Mouse (Mus musculus) kidney, adult 9 months (tissue): ENCODE data around the gene Vps54.
"Not testable (repeated sequence)": the region's sequence is repeated elsewhere in the genome, so short reads cannot be mapped to it uniquely, and the experiment has no call there.

Source experiments
- DNase-seq: peaks from one replicate; pipeline ENCODE4 v3.0.0; 2022

The Vps54 gene

DNA sequence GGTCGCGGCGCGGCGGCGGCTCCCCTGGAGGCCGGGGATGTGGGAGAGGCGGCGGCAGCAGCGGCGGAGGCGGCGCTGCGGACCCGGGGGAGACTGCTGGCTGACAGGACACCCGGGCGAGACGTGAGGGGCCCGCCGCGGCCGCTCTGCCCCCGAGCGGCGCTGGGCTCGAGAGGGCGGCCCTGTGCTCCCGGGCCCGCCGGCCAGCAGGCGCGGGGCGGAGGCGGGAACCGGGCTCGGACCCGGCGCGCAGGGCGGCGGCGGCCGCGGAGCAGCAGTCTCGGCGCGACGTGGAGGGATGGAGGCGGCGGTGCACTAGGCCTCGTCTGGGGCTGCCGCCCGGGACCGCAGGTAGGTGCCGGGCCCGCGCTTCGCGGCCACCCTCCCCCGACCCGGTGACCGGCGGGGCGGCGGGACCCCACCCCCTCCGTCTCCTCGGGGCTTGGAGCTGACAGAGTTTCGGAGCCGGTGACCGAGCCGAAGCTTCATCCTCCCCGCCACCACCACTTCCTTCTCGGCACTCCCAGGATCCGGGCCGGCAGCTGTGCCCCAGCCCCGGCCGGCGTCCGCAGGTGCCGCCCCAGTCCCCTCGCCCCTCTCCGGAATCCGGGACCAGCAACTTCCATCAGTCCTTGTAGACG lies at the start of gene Vps54:
Gene Vps54 (plus strand): TSS at position 261 of the 641 bp plus-strand sequence.
- peak; percentile 48 for DNase-seq

DNA sequence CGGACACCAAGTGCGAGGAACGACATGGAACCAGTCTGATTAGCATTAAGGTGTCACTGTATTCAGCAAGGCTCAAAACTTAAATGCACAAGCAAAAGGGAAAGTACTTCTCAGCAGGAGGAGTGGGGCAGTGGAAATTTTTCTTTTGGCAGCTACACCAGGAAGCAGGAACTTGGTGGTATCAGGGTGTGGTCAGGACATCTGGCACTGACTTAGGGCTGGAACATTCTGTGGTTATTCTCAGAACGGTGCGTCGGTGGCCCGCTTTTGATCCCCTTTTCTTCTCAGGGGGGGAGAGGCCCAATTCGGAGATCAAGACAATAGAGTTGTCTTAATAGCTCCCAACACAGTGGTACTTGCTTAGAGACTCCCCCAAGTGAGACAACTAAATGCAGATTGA lies 47.3 kb upstream of the Vps54 start:
- not testable (repeated sequence) for DNase-seq

DNA sequence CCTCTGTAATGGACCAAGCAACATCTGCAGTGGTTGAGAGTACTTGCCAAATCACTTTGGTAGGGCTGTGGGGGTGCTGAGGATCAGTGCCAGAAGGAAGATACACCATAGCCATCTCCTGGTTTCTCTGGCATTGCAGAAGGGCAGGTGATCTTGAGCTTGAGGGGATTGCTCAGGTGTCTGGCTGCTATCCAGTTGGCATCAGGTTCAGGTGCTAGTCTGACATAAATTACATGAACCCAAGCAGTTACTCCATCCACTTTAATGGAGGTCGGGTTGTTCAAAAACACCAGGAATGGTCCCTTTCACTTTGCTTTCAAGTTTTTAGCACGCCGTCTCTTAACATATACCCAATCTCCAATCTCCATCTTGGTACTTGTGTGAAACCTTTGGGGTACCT lies 44.2 kb upstream of the Vps54 start:
- DNase-seq, result no peak

DNA sequence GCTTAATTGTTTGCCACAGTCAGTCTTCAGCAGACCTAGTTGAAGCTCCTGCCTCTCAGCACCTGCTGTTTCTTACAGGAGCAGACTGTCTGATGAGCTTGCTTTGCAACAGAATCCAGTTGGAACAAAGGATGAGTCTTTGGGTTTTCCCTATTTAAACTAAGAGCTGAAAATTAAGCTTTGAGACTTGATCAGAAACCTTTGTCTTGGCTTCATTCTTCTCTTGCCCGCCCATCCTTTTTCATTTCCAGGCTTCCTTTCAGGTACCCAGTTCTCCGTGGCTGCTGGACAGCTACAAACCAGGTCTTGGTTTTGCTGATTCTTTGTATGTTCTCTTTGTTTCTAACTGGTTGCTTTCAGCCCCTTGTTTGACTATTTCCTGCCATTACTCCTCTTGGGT lies 30.0 kb upstream of the Vps54 start:
- DNase-seq, result no peak

DNA sequence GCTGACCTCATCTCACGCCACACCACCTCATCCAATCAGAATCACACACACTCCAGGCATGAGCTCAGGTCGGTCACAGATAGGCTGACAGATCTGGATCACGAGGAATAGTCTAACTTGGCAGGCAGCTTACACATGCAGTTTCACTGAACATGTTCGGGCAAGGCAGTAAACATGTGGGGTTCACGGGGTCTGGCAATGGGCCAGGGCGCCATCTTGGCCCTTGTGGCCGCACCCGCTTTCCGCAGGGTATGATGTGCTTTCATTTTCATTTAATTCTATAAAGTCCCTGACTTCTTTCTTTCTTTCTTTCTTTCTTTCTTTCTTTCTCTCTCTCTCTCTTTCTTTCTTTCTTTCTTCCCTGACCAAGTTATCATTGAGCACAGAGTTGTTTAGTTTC lies 29.4 kb upstream of the Vps54 start:
- DNase-seq, result not testable (repeated sequence)

DNA sequence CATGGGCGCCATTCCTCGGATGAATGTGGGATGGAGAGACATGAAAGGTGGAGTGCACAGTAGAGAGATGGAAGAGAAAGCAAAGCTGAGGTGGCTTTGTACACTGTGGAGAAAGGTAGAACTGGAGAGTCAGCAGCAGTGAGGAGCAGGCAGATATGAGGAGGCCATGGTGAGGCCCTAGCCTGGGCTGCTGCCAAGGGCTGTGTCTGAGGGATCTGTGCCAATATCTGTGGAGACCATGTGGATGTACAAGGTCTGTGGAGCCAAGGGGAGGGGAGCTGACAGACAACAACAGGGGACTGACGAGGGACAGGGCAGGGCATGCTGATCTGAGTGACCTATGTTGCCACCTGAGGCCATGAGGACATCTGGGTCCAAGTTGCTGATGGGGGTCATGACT lies 21.7 kb upstream of the Vps54 start:
- DNase-seq, result no peak

DNA sequence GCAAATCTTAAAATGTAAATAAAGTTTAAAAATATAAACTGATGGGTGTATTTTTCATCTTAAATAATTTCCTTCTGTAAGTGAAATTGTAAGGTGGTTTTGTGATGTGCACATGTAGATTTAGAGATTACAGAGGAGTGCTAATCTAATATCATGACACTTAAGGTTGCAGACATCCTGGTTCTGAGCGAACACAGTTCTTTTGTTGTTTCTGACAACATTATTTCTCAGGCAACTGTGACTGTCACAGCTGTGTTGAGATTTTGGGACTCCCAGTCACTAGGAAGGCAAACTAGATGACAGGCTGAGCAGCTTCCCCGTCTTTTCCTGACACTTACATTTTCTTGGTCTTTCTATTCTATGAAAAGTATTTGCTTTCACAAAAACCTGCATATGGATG lies 19.8 kb upstream of the Vps54 start:
- no peak for DNase-seq

DNA sequence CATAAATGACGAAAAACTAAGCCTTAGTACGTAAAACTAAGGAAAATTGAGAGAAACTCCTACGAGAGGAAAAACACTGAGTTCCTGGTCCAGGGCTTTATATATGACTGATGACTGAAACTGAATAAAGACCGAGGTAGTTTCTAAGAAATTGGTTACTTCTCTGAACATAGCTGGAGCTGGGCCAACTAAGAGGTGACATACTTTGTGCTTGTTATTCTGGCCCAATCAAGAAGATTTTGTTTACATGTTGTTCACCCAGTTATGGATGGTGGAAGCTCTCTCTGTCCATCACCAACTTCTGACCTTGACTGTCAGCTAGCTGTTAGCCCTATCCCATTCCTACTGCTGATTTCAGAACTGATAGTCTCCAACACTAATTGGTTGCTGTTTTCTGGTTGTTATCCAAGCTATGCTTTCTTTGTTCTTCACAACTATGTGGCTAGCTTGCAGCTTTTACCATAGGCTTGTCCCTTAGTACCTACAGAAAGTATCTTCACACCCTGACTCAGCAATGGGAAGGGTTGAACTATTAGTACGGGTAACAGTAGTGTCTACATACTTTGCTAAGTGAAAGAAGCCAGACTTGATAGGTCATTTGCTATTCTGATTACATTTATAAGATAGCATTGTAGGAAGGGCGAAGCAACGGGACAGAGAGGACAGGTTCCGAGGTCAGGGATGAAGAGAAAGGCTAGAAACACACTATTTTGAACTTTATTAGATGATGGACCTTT lies 19.1 kb upstream of the Vps54 start:
- DNase-seq, result no peak

DNA sequence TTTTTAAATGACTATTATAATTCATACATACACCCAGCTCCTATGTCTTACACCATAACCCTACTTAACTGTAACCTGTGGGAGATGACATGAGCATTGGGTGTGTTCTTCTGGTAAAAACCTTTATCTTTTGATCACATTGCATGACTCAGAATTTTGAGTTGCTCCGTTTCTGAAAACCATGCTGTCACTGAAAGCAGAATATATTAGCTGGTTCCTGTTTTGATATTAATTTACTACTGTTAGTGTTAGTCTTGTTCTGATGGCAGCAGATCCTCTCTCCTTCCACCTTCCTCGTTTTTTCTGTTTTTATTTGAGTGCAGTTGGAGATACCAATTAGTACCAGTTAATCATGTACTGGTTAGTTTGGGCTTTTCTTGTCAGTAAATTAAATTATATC lies 18.3 kb upstream of the Vps54 start:
- no peak for DNase-seq

DNA sequence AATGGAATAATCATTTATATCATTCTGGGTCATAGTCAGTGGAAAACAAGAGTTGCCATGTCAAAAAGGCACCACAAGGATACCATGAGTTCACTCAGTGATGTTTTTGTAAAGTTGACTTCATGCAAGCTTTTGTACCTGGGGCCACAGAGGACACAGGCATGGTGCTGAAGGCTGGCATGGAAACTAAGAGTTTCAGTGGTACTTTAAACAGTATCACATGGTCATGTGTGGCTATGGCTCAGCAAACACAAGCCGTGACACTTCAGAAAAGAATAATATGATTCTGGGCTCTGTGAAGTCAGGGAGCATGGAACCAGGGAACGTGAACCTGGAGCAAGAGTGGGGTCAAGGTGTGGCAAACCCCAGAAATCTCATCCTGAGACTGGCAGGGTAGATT lies 17.7 kb upstream of the Vps54 start:
- DNase-seq, result no peak

DNA sequence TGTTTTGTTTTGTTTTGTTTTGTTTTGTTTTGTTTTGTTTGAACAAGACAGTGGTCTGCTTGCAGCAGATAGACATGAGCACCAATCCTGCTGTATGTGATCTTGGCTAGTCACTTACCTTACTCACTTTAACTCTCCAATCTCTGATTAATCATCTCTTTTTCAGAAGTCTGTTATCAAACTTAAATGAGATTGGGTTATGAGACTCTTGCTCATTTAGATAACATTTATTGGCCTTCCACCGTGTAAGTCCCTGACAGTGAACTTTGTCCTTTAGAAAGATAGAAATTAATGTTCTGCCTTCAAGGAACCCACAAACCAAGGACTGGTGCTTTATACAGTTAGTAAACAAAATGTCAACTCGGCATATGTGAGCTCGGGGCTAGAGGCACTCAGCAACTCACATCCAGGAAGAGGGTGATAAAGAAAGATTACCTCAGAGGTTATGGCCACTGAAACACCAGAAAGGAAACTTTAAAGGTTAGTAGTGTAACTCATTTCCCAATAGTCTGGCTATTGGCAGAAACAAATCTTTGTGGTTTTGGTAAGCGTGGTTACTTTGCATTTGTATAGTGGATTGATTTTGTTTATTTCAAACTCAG lies 16.4 kb upstream of the Vps54 start:
- DNase-seq, result no peak

DNA sequence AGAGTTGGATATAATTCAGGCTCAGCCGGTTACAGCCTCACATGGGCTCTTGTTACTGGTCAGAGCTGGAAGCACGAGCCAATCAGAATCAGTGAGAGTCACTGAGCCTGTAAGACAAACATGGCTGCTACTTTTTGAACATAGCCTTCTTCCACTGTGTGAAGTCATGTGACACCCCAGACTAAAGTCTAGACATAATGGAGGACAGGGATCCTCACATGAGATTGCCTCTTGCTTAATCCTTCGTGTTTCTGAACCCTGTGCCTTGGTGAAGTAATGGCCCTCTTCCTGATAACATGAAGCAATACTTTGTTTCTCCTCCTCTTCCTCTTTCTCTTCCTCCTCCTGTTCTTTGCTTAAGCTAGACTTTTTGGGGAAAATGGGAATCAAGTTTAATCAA lies 15.5 kb upstream of the Vps54 start:
- no peak for DNase-seq

DNA sequence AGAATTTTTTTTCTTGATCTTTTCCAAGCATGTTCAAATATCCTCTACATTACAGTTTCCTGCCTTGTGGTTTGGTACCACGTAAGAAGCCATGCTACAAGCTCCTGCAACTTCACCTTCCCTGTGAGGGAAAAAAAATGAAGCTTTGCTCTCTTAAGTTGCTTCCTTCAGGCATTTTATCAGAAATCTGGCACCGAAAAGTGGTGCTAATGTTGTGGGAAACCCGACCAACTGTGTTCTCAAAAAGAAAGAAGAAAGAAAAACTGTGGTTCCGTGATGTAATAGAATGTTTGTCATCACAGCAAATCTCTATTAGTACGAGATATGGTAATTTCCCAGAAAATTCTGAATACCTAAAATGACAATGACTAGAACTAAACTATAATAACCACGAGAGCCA lies 15.0 kb upstream of the Vps54 start:
- DNase-seq, result no peak

DNA sequence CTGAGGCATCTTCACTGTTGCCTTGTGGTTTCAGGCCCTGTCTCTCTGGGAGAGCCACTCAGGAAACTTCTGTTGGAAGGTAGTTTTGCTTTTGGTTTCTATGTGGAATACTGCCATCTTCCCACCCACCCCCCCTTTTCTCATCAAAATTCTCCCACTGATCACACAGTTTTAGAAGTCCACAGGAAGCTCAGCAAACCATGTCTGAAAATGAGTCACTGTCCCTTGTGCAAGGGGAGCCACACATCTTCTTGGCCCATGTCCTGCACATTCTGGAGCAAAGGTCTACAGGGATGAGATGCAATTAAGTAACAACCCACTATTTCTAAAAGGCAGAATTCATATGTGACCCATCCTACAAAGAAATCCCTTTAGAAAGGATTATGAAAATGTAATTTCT lies 14.6 kb upstream of the Vps54 start:
- DNase-seq, result no peak

DNA sequence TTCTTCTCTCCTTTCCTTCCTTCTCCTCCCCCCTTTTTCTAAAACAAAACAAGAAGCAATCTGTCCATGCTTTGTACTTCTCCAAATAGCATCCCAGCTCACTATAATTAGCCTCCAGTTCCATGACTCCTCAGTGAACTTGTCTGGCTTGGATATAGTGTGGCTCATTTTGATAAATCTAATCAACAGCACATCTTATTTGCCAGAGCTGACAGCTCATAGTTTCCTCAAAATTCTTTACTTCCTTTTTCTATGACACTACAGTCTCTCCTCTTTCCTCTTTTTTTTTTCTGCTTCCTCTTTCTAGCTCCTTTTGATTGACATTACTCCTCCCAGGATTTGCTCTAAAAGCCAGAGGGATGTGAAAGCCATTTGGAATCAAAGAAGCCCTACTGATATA lies 14.1 kb upstream of the Vps54 start:
- DNase-seq, result no peak

DNA sequence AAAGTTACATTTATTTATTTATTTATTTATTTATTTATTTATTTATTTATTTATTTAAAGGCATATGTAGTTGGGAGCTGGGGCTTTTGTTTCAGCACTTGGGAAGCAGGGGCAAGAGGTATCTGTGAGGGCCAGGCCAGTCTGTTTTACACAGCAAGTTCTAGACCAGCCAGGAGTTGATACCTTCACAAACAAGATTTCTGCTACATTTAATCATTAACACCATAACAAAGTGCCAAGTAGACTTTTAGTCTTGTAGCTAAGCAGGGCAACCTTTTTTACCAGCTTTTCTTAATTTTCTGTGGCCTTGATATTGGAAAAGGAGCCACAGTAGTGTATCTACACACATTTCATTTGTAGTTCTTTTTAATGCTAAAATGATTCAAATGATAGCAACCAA lies 3.7 kb upstream of the Vps54 start:
- DNase-seq, result peak; percentile 75

DNA sequence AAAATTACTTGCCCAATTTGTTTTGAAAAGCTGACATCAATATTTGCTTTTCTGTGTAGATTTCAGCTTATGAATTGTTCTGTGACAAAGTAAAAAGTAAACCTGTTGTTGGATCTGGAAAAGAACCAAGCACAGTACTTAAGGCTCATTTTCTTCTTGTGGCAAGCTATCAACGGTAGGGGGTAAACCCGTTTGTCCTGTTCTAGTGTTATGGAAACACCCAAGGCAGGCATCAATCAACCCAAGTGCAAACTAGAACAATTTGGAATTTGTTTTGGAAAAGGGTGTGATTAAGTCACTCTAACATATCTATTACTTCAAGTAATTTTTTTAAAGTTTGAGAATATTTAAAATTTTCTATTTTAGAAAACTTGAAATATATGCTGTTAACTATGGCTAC lies 3.3 kb upstream of the Vps54 start:
- DNase-seq, result peak; percentile 60

DNA sequence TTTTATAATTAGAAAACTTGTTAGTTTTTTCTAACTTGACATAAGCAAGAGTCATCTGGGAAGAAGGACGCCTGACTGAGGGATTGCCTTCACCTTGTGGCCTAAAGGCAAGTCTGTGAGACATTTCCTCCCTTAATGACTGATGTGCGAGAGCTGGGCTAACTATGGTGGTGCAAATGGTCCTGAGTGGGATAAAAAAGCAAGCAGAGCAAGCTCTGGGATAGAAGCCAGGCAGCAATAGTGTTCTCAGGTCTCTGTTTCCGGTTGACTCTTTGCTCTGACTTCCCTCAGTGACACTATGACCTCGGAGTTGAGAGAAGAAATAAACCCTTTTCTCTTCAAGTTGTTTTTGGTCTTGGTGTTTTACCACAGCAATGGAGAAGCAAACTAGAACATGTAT lies 2.1 kb upstream of the Vps54 start:
- DNase-seq, result peak; percentile 55

DNA sequence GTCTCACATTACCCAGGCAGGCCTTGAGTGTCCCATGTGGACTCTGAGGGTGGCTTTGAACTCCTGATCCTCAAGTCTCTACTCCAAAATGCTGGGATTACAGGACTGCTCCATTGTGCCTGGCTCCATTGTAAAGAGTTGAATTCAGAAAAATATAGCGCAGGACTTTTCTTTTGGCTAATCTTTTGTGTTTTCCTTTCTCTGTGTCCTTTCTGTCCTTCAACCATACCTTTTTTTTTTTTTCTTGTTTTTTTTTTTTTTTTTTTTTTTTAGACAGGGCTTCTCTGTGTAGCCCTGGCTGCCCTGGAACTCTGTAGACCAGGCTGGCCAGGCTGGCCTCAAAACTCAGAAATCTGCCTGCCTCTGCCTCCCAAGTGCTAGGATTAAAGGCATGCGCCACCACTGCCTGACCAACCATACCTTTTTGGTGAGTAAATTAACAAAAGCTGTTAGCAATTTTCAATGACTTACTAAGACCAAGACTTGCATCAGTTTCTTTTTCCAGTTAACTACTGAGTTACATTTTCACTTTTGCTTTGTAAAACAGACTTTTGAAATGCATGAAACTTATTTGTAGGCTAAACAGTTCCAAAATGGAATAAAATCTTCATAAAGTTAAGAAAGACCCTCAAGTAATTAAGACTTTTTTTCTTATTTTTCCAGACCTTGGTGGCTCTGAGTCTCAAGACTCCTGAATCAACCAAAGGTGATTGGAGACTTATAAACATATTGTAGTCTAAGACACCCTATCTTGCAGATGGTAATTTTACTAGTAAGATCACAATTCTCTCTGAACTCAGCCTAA lies 1.4 kb upstream of the Vps54 start:
- DNase-seq, result no peak

DNA sequence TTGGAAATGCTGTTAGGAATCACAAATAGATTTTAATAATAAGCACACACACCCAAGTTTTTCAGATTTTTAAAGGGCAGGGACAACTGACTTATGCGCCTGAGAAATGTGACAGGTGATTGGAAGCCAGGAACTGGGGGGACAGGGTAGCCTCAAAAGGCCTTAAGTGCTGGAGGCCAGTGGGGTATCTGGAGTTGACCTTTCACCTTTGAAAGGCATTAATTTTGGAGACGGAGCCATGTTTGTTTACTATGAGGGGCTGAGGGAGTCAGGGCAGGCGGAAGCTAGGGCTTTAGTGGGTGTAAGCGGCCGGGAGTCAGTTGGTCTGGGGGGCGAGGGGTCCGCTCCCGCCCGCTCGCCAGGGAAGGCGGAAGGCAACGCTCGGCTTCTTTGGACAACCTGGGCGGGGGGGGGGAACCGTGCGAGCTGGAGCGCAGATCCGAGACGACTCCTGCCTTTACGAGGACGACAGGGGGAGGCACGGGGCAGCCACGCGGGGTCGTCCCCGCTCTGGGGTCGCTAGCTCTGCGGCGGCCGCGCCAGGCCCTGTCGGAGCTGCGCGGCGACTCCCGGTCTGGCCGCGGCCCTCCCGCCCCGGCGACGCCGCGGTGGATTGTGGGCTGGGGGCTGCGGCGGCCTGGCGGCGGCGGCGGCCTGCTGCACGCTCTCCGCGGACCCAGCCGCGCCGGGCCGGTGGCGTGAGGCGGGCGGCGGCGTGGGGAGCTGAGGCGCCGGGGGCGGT lies 631 bp upstream of the Vps54 start:
- peak; percentile 41 for DNase-seq

DNA sequence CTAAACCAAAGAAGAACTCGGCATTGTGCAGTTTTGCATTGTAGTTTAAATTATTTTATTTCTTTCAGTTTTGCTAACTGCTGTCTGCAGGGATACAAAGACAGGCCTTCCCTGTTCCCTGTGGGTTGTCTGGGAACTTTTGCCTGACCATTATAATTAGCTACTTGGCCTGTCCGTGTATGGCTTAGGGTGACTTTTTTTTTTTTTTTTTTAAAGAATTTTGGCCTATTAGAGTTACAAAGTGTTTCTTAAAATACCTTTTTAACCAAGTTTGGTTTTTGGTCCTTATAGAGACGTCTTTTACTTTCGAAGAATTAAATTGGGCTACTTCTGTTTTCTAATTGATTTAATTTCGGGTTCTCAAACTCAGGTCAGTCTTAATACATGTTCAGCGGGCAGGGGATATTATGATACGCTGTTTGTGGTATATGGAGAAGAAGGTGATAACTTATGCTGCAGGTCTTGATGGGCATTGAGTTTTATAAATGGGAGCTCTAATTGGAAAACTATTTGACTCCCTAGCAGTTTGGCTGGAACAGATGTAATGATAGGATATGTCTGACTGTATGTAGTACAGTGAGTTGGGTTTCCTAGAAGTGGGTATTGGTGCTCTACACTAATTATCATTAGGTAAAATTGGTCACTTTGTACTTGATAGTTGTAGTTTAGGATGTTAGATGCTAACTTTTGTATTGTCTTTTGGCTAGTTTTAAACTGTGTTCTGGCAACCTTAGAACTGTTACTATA lies 855 bp downstream of the Vps54 start:
- peak; percentile 37 for DNase-seq

DNA sequence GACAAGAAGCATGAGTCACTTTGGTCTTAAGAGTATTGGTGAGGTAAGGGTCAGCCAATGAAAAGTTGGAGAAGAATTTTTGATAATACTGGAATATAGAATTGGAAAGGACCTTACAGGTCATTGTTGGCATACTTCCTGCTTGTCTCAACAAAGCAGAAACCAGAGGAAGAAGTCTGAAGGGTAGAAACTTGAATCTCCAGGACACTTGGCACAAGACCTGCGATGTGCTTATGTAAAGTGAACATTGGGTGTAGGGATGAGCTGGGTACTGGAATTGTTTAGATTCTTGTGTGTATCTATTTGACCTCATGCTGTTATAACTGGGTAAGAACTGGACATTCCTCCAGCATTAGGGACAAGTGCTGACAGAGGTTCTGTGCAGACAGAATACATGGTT lies 2.3 kb downstream of the Vps54 start:
- peak; percentile 30 for DNase-seq
